Mouse (Mus musculus) adrenal gland, postnatal 25 days (tissue): ENCODE data around the gene Mrpl24. TPM values are rescaled to one million over a fixed set of nuclear protein-coding genes. Genes with fewer than 3 reads are reported as not detected.
"Not testable (repeated sequence)": the region's sequence is repeated elsewhere in the genome, so short reads cannot be mapped to it uniquely, and the experiment has no call there.

Source experiments
- DNase-seq: peaks from one replicate; pipeline ENCODE4 v3.0.0; 2021; ENCODE audit warnings: mixed read lengths
- long read RNA-seq: library from polyadenylated mRNA; stranded (forward); transcript quantifications from one replicate; pipeline ENCODE4 v2.0.0, GENCODE M21; 2021
- total RNA-seq: library from RNA; stranded (reverse); gene quantifications from 2 replicates; pipeline ENCODE4 v1.2.3, GENCODE M21; 2021

The Mrpl24 gene
- 113 and 156 TPM in 2 replicates for total RNA-seq
- long read RNA-seq, transcript Mrpl24-201 (6 exons, 1,226 nt): minor isoform, 19 of 138 reads
- long read RNA-seq, transcript Mrpl24-202 (6 exons, 1,339 nt): major isoform, 30 of 138 reads
- long read RNA-seq, transcript Mrpl24-203 (5 exons, 1,234 nt): minor isoform, 8 of 138 reads
- long read RNA-seq, transcript Mrpl24-204 (6 exons, 1,115 nt): minor isoform, 5 of 138 reads
- long read RNA-seq, partial matches to known transcripts: 1 of 138 reads
- long read RNA-seq, other reads (novel, unspliced or antisense): 75 of 138 reads

GRCm38 (mm10) chr3:87919336-87920108 lies at the start of gene Mrpl24:
Mrpl24 (plus strand) TSS chr3:87919506.
- DNase-seq: peak; percentile 55

GRCm38 (mm10) chr3:87877730-87878129 lies 41.6 kb upstream of the Mrpl24 start:
- no peak for DNase-seq

GRCm38 (mm10) chr3:87884291-87884690 lies 35.0 kb upstream of the Mrpl24 start:
- DNase-seq: no peak

- DNase-seq: peak; percentile 38
These were observed 34.5 kb upstream of the Mrpl24 start for GRCm38 (mm10) chr3:87884708-87885251.

- peak; percentile 73 for DNase-seq
These were observed 33.9 kb upstream of the Mrpl24 start, which contains the start of gene Prcc for GRCm38 (mm10) chr3:87885281-87886003. Prcc (minus strand) TSS chr3:87885608.

- peak; percentile 37 for DNase-seq
These were observed 33.3 kb upstream of the Mrpl24 start for GRCm38 (mm10) chr3:87886004-87886365.

GRCm38 (mm10) chr3:87886416-87886815 lies 32.9 kb upstream of the Mrpl24 start:
- DNase-seq: no peak

GRCm38 (mm10) chr3:87887400-87887799 lies 31.9 kb upstream of the Mrpl24 start:
- not testable (repeated sequence) for DNase-seq

- DNase-seq: no peak
These were observed 27.8 kb upstream of the Mrpl24 start for GRCm38 (mm10) chr3:87891481-87891880.

- no peak for DNase-seq
These were observed 25.9 kb upstream of the Mrpl24 start for GRCm38 (mm10) chr3:87893367-87893905.

GRCm38 (mm10) chr3:87899266-87899665 lies 20.0 kb upstream of the Mrpl24 start:
- DNase-seq: no peak

- no peak for DNase-seq
These were observed 19.5 kb upstream of the Mrpl24 start for GRCm38 (mm10) chr3:87899776-87900175.

GRCm38 (mm10) chr3:87901036-87901624 lies 18.2 kb upstream of the Mrpl24 start:
- no peak for DNase-seq

GRCm38 (mm10) chr3:87901959-87902358 lies 17.3 kb upstream of the Mrpl24 start:
- DNase-seq: not testable (repeated sequence)

- no peak for DNase-seq
These were observed 15.5 kb upstream of the Mrpl24 start for GRCm38 (mm10) chr3:87903821-87904220.

- DNase-seq: peak; percentile 94
These were observed 13.3 kb upstream of the Mrpl24 start, which contains the start of gene Hdgf for GRCm38 (mm10) chr3:87905880-87906485. Hdgf (plus strand) TSS chr3:87906321.

GRCm38 (mm10) chr3:87906601-87906980 lies 12.7 kb upstream of the Mrpl24 start:
- peak; percentile 61 for DNase-seq

GRCm38 (mm10) chr3:87906981-87907857 lies 12.1 kb upstream of the Mrpl24 start:
- peak; percentile 39 for DNase-seq

- DNase-seq: no peak
These were observed 11.4 kb upstream of the Mrpl24 start for GRCm38 (mm10) chr3:87907906-87908305.

- DNase-seq: no peak
These were observed 9.9 kb upstream of the Mrpl24 start for GRCm38 (mm10) chr3:87909381-87909780.
